Mouse (Mus musculus): ENCODE measurements around the gene Psenen. TPM values are rescaled to one million over a fixed set of nuclear protein-coding genes. Genes with fewer than 3 reads are reported as not detected.

Psenen gene
- 64.9 and 65.3 TPM in 2 replicates for total RNA-seq (2012; rRNA removed)

DNA sequence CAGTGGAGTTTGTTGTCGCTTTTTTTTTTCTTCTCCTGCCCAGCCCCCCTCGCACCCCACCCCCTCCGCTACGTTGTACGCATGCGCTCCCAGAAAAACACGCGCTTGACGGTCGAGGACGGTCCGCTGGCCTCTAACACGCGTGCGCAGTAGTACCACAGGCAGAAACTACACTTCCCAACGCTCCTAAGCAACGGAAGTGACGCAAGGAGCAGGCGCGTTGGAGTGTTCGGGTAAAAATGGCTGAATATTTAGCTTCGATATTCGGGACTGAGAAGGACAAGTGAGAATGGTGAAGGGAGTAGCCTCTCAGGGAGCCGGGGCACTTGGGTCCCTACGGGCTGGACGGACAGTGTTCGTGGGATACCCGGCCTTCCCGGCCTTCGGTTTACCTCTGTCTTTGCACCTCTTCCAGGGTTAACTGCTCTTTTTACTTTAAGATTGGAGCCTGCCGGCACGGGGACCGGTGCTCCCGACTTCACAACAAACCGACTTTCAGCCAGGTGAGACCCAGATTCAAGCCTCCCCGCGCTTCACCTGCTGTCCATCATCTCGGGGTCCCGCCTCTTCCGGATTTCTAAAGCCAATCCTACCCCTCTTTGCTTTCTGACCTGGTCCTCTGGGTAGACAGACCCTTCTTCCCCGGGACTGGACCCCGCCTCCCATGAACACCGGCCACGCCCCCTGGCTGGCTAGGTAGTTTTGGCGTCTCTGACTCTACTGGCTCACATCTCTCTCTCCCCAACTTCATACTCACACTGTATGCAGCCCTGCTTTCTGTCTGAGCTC lies at the start of gene Psenen, which contains the start of the genes U2af1l4 and Gm49396:
Gene Psenen (minus strand): TSS at position 511 of the 789 bp plus-strand sequence.
Gene U2af1l4 (plus strand): TSS at position 185 of the 789 bp plus-strand sequence.
Gene Gm49396 (plus strand): TSS at position 228 of the 789 bp plus-strand sequence.
- Histone ChIP-seq H3K4me3 (ENCODE audit: insufficient read depth in 1 of 2, low read depth in 1 of 2, low read length in 2 of 2, poor library complexity in 1 of 2, severe bottlenecking in 1 of 2) (peak within 1 kb of the TSS; percentile 97 to 99), H3K9me3 (ENCODE audit: control insufficient read depth, insufficient read depth, low read depth, low read length) (no peaks in the 10 kb centered on the region), H3K9ac (ENCODE audit: insufficient read depth, low read depth, low read length, poor library complexity, severe bottlenecking) (peak within 1 kb of the TSS; percentile 99), H3K27ac (ENCODE audit: insufficient read depth, low read depth, low read length, poor library complexity, severe bottlenecking) (peak within 1 kb of the TSS; percentile 99), H3K36me3 (ENCODE audit: control insufficient read depth, insufficient read depth, low read length, poor library complexity, severe bottlenecking) (peaks cover 5% of the 10 kb centered on the region), H3K4me1 (ENCODE audit: control insufficient read depth in 2 of 2, insufficient read depth in 2 of 2, low read length in 2 of 2, poor library complexity in 1 of 2) (peaks cover 4 to 22% of the 10 kb centered on the region in 2 experiments; a peak in 2 of 4 replicates)
- TF ChIP-seq ZC3H11A (IDR thresholded peaks at IDR 0.05; ENCODE audit: borderline replicate concordance, low read depth, low read length), result no peak
- peak; percentile 82 for TF ChIP-seq ZNF384 (IDR thresholded peaks at IDR 0.05; ENCODE audit: low read depth, low read length)
- peak; percentile 95 for TF ChIP-seq HCFC1 (IDR thresholded peaks at IDR 0.05; ENCODE audit: borderline replicate concordance, insufficient read depth, low read length)
- DNase-seq (ENCODE audit: low read depth, low spot score), result peak; percentile 95
- in situ Hi-C loops (cut with MboI; ENCODE audit: low sequenced_read_pairs in 2 of 2, unreplicated experiment in 2 of 2), result no loop called here

DNA sequence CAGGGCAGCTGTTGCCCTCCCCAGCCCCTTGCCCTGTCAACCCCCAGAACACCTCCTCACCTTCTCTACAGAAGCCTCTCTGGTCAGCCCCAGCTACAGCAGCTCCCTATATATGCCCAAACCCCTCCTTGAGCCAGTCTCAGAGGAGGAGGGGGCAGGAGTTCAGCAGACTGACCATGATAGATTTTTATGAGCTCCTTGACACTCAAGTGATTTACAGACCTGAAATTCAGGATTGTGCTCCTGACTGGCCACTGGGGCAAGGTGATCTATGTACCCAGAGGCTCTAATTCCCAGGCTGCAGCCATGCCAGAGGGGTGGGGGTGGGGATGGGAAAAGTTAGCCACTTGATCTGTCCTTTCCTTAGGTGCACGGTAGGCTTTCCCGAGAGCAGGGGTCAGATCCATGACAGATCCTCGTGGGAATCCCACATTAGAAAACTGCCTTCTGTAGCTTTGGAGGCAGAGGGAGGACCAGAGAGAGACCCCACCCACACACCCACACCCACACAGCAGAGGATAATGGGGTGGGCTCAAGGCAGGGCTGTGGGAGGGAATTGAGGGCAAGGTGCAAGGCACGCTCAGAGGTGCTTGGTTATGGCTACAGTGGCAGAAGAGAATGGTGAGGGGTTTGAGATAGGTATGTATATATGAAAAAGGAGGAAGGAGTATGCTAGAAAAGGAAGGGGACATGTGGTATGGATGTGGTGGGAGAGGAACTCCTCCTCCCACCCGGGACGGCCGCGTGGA lies 49.4 kb upstream of the Psenen start, which contains the start of gene Upk1a:
Gene Upk1a (minus strand): TSS at position 194 of the 749 bp plus-strand sequence.
- Histone ChIP-seq H3K4me3 (ENCODE audit: insufficient read depth in 1 of 2, low read depth in 1 of 2, low read length in 2 of 2, poor library complexity in 1 of 2, severe bottlenecking in 1 of 2) (no peak within 1 kb of the TSS), H3K36me3 (ENCODE audit: control insufficient read depth, insufficient read depth, low read length, poor library complexity, severe bottlenecking) (peaks cover 12% of the 10 kb centered on the region), H3K9ac (ENCODE audit: insufficient read depth, low read depth, low read length, poor library complexity, severe bottlenecking) (no peak within 1 kb of the TSS), H3K4me1 (ENCODE audit: control insufficient read depth in 2 of 2, insufficient read depth in 2 of 2, low read length in 2 of 2, poor library complexity in 1 of 2) (peaks cover 0 to 15% of the 10 kb centered on the region in 2 experiments; a peak in 1 of 4 replicates), H3K27ac (ENCODE audit: insufficient read depth, low read depth, low read length, poor library complexity, severe bottlenecking) (no peak within 1 kb of the TSS), H3K9me3 (ENCODE audit: control insufficient read depth, insufficient read depth, low read depth, low read length) (no peaks in the 10 kb centered on the region)
- no peak for DNase-seq (ENCODE audit: low read depth, low spot score)
- TF ChIP-seq CHD2 (IDR thresholded peaks at IDR 0.05; ENCODE audit: low read depth, low read length) (no peak), ZC3H11A (IDR thresholded peaks at IDR 0.05; ENCODE audit: borderline replicate concordance, low read depth, low read length) (no peak), HCFC1 (IDR thresholded peaks at IDR 0.05; ENCODE audit: borderline replicate concordance, insufficient read depth, low read length) (no peak), MAFK (IDR thresholded peaks at IDR 0.05; ENCODE audit: insufficient read depth, low read depth, low read length) (no peak), ZNF384 (IDR thresholded peaks at IDR 0.05; ENCODE audit: low read depth, low read length) (no peak)
- in situ Hi-C loops (cut with MboI; ENCODE audit: low sequenced_read_pairs in 2 of 2, unreplicated experiment in 2 of 2), result no loop called here

DNA sequence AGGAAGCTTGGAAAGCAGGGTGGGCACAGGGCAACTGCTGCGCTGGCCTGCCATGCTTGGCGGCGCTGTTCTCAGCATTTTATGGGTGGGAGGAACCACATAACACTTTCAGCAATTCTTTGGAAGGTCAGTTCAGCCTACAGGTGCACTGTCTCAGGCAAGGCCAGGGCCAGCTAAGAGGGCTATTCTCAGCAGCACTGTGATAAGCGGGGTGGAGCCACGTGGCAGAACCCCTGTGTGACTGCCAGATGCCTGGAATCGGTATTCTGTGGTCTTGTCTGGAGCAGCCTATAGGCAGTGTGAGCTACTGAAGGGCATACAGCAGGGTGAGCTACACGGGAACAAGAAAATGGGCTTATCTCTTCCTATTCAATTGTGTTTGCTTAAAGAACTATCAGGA lies 46.6 kb upstream of the Psenen start:
- no peak overlapping the region for H3K4me3 ChIP-seq (ENCODE audit: insufficient read depth in 1 of 2, low read depth in 1 of 2, low read length in 2 of 2, poor library complexity in 1 of 2, severe bottlenecking in 1 of 2)
- no peak for DNase-seq (ENCODE audit: low read depth, low spot score)
- TF ChIP-seq MAFK (IDR thresholded peaks at IDR 0.05; ENCODE audit: insufficient read depth, low read depth, low read length) (no peak), HCFC1 (IDR thresholded peaks at IDR 0.05; ENCODE audit: borderline replicate concordance, insufficient read depth, low read length) (no peak), ZNF384 (IDR thresholded peaks at IDR 0.05; ENCODE audit: low read depth, low read length) (no peak), ZC3H11A (IDR thresholded peaks at IDR 0.05; ENCODE audit: borderline replicate concordance, low read depth, low read length) (no peak), CHD2 (IDR thresholded peaks at IDR 0.05; ENCODE audit: low read depth, low read length) (no peak)
- in situ Hi-C loops (cut with MboI; ENCODE audit: low sequenced_read_pairs in 2 of 2, unreplicated experiment in 2 of 2), result no loop called here
- H3K9me3 ChIP-seq (ENCODE audit: control insufficient read depth, insufficient read depth, low read depth, low read length), result no peaks in the 10 kb centered on the region
- no peak overlapping the region for H3K9ac ChIP-seq (ENCODE audit: insufficient read depth, low read depth, low read length, poor library complexity, severe bottlenecking)
- peaks cover 0 to 17% of the 10 kb centered on the region in 2 experiments; a peak in 2 of 4 replicates for H3K4me1 ChIP-seq (ENCODE audit: control insufficient read depth in 2 of 2, insufficient read depth in 2 of 2, low read length in 2 of 2, poor library complexity in 1 of 2)
- no peak overlapping the region for H3K27ac ChIP-seq (ENCODE audit: insufficient read depth, low read depth, low read length, poor library complexity, severe bottlenecking)
- H3K36me3 ChIP-seq (ENCODE audit: control insufficient read depth, insufficient read depth, low read length, poor library complexity, severe bottlenecking), result no peaks in the 10 kb centered on the region

DNA sequence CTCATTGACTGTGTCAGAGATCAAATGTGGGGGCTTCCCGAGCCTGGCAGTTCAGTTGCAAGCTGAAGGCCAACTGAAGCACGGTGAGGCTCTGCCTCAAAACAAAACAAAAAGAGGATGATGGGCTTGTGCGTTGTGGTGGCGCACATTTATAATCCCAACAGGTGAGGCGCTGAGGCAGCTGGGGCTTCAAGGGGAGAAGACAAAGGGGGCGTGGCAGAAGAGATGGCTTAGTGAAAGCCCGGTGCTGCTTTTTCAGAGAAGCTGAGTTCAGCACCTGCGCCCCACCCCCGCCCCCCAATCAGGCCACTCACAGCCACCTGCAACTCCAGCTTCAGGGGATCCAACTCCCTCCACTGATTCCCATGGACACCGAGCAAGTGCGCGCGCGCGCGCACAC lies 45.0 kb upstream of the Psenen start:
- Histone ChIP-seq H3K9me3 (ENCODE audit: control insufficient read depth, insufficient read depth, low read depth, low read length) (no peaks in the 10 kb centered on the region), H3K4me1 (ENCODE audit: control insufficient read depth in 2 of 2, insufficient read depth in 2 of 2, low read length in 2 of 2, poor library complexity in 1 of 2) (peaks cover 0 to 25% of the 10 kb centered on the region in 2 experiments; a peak in 3 of 4 replicates), H3K4me3 (ENCODE audit: insufficient read depth in 1 of 2, low read depth in 1 of 2, low read length in 2 of 2, poor library complexity in 1 of 2, severe bottlenecking in 1 of 2) (no peak overlapping the region), H3K36me3 (ENCODE audit: control insufficient read depth, insufficient read depth, low read length, poor library complexity, severe bottlenecking) (no peaks in the 10 kb centered on the region), H3K9ac (ENCODE audit: insufficient read depth, low read depth, low read length, poor library complexity, severe bottlenecking) (no peak overlapping the region), H3K27ac (ENCODE audit: insufficient read depth, low read depth, low read length, poor library complexity, severe bottlenecking) (no peak overlapping the region; the same call in 1 of the 2 replicates)
- DNase-seq (ENCODE audit: low read depth, low spot score), result no peak
- no peak for TF ChIP-seq HCFC1 (IDR thresholded peaks at IDR 0.05; ENCODE audit: borderline replicate concordance, insufficient read depth, low read length)
- TF ChIP-seq ZC3H11A (IDR thresholded peaks at IDR 0.05; ENCODE audit: borderline replicate concordance, low read depth, low read length), result no peak
- TF ChIP-seq ZNF384 (IDR thresholded peaks at IDR 0.05; ENCODE audit: low read depth, low read length), result no peak
- TF ChIP-seq MAFK (IDR thresholded peaks at IDR 0.05; ENCODE audit: insufficient read depth, low read depth, low read length), result no peak
- no peak for TF ChIP-seq CHD2 (IDR thresholded peaks at IDR 0.05; ENCODE audit: low read depth, low read length)
- in situ Hi-C loops (cut with MboI; ENCODE audit: low sequenced_read_pairs in 2 of 2, unreplicated experiment in 2 of 2), result no loop called here

Measured in ES-E14 (cell line).